Mouse (Mus musculus) ES-Bruce4 (cell line): ENCODE data around the gene Bsn. TPM values are rescaled to one million over a fixed set of nuclear protein-coding genes. Genes with fewer than 3 reads are reported as not detected.

ENCODE experiments used
- H3K27ac ChIP-seq: 2 replicates; pipeline ENCODE4 v1.5.1; 2012; ENCODE audit warnings: low read length, inconsistent platforms; ENCODE audit not compliant: insufficient read depth
- H3K27me3 ChIP-seq: 2 replicates; pipeline ENCODE4 v1.6.1; 2012; ENCODE audit warnings: mild to moderate bottlenecking, low read length, inconsistent platforms; ENCODE audit not compliant: control insufficient read depth, poor library complexity, insufficient read depth, severe bottlenecking
- H3K36me3 ChIP-seq: 2 replicates; pipeline ENCODE4 v1.6.1; 2012; ENCODE audit warnings: inconsistent platforms, mild to moderate bottlenecking, low read length, moderate library complexity; ENCODE audit not compliant: control insufficient read depth, poor library complexity, insufficient read depth, severe bottlenecking
- H3K4me1 ChIP-seq: one replicate; pipeline ENCODE4 v1.8.1; 2011; ENCODE audit warnings: low read length; ENCODE audit not compliant: control insufficient read depth, insufficient read depth
- H3K4me3 ChIP-seq: 2 replicates; pipeline ENCODE4 v1.5.1; 2011; ENCODE audit warnings: low read depth, mild to moderate bottlenecking, low read length
- H3K9ac ChIP-seq: 2 replicates; pipeline ENCODE4 v1.6.1; 2012; ENCODE audit warnings: low read depth, mild to moderate bottlenecking, inconsistent platforms; ENCODE audit not compliant: poor library complexity, severe bottlenecking
- H3K9me3 ChIP-seq: replicated peaks from 2 replicates; pipeline ENCODE4 v1.6.1; 2012; ENCODE audit warnings: mild to moderate bottlenecking, low read length, inconsistent platforms; ENCODE audit not compliant: control insufficient read depth, poor library complexity, insufficient read depth, severe bottlenecking
- CTCF ChIP-seq: IDR thresholded peaks from one replicate; pipeline ENCODE4 v1.8.1; 2011; ENCODE audit warnings: low read depth, low read length
- EP300 ChIP-seq: IDR thresholded peaks from 2 replicates; pipeline ENCODE4 v1.6.1; 2011; ENCODE audit warnings: low read depth, low read length; ENCODE audit not compliant: insufficient read depth
- POLR2A ChIP-seq: IDR thresholded peaks from one replicate; pipeline ENCODE4 v1.8.1; 2011; ENCODE audit warnings: low read length; ENCODE audit not compliant: insufficient read depth
- polyA plus RNA-seq: library from polyadenylated mRNA; stranded (reverse); fragments of >200 nt; gene quantifications from 2 replicates; pipeline ENCODE4 v1.2.4, GENCODE M21; 2011; ENCODE audit warnings: low read depth; ENCODE audit not compliant: missing spikeins, insufficient read depth, insufficient read length

Gene Bsn
- polyA plus RNA-seq, 1 experiment: 0.43 TPM

DNA sequence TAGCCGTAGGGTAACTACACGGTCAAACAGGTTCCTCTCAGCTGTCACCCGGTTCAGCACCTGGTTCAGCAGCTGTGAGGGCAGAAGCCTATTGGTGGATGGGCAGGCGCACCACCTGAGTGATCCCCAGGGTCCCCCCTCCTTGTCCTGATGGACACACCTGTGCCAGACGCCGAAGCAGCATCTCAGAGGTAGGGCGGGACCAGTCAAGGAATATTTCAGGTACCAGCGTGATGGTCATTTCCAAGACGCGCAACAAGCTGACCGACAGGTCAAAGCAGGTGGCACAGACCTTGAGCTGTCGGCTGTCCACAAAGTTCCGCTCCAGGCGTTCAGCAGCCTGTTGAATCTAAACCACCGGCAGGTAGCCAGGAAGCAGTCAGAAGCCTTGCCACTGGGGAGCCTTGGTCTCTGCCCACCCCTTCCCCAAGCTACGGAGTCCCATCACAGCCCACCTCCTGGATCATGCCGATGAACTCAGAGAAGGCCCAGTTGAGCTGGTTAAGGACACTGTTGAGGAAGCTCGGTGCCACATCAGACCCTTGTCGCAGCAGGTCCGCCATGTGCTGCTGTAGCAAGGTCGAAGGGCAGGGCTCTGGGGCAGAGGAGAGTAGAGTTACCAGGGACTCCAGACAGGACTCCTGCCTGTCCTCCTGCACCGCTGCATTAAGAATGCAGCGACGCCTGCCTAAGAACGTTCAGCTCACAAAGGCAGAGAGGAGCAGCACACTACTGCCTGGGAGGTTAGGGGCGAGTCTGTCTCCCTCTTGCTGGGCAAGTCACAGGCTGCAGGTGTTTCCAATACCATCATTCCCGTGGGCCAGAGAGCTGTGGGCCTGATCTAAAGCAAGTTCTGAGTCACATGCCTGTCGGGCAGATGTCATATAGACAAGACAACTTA is 133.6 kb downstream of the Bsn start:
- Histone ChIP-seq H3K27me3 (no peaks in the 10 kb centered on the region), H3K36me3 (0 out of 2 replicates have a peak, but pooled peaks cover under 1% of the 10 kb centered on the region), H3K4me1 (no peaks in the 10 kb centered on the region), H3K4me3 (0 out of 2 replicates have a peak overlapping the region, but pooled peaks have one; percentile 9), H3K27ac (no peak overlapping the region), H3K9ac (no peak overlapping the region), H3K9me3 (no peaks in the 10 kb centered on the region)
- no peak for TF ChIP-seq CTCF

DNA sequence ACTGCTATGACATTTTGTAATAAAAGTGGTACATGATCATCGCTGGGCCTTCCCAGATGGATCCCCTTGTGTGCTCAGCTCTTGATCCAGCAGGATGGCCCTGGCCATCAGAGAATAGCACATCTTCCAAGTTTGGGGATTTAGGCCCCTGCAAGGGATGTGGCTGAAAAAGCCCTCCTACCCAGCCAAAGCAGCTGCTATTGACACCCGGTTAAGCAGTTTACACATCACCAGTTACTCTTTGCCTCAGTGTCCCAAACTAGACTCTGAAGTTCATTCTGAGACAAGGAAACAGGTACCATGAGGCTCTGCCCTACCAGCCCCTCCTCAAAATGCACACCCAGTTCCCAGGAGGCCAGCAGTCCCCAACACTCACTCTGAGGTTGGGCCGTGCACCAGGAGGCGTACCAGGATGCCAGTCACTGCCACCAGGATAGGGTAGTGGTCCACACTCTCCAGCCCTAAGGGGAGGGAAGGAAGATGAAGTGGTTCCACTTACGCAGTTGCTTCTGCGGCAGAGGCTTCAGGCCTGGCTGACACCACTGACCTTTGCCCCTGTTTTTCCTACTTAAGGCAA is 134.4 kb downstream of the Bsn start:
- 0 out of 2 replicates have a peak, but pooled peaks cover 3% of the 10 kb centered on the region for H3K36me3 ChIP-seq
- H3K4me3 ChIP-seq: no peak overlapping the region
- H3K9me3 ChIP-seq: no peaks in the 10 kb centered on the region
- no peaks in the 10 kb centered on the region for H3K27me3 ChIP-seq
- no peak overlapping the region for H3K27ac ChIP-seq
- no peak for TF ChIP-seq POLR2A
- TF ChIP-seq EP300: no peak
- TF ChIP-seq CTCF: no peak
- no peak overlapping the region for H3K9ac ChIP-seq
- no peaks in the 10 kb centered on the region for H3K4me1 ChIP-seq

DNA sequence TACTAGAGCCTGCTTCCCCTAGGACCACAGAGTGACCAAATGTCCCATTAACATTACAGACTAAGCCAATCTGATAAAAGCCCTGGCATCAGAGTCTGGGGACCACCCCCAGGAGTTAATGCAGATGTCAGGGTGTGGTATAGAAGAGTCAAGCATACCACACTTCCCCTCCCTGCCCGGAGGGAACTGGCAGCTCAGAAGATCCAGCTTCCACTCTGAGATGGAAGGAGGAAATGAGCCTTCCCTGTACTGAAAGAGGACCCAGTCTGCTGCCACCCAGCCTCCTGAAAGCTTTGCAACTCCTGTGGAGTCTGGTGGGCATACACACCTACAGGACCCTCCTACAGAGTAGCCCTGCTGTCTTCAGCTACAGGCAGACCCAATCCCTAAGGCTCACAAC is 135.1 kb downstream of the Bsn start:
- Histone ChIP-seq H3K9ac (no peak overlapping the region), H3K4me3 (no peak overlapping the region), H3K9me3 (no peaks in the 10 kb centered on the region), H3K27ac (no peak overlapping the region), H3K27me3 (no peaks in the 10 kb centered on the region), H3K4me1 (no peaks in the 10 kb centered on the region), H3K36me3 (0 out of 2 replicates have a peak, but pooled peaks cover 3% of the 10 kb centered on the region)
- TF ChIP-seq CTCF (no peak), EP300 (no peak), POLR2A (no peak)

DNA sequence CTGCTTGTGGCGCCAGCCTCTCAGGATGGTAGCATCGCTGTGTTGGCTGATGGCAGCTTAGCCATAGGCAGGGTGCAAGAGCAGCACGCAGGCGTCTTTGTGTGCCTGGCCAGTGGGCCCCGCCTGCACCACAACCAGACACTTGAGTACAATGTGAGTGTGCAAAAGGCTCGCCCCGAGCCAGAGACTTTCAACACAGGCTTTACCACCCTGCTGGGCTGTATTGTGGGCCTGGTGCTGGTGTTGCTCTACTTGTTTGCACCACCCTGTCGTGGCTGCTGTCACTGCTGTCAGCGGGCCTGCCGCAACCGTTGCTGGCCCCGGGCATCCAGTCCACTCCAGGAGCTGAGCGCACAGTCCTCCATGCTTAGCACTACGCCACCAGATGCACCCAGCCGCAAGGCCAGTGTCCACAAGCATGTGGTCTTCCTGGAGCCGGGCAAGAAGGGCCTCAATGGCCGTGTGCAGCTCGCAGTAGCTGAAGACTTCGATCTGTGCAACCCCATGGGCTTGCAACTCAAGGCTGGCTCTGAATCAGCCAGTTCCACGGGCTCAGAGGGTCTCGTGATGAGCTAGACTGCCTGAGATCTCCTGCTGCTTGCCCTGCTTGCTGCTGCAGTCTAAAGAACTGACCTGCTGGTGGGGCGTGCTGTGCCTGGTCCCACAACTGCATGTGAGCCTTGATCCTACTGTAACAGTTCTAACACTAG is 135.7 kb downstream of the Bsn start:
- Histone ChIP-seq H3K27ac (no peak overlapping the region), H3K4me3 (peak overlapping the region; percentile 15), H3K4me1 (no peaks in the 10 kb centered on the region), H3K9me3 (no peaks in the 10 kb centered on the region), H3K27me3 (no peaks in the 10 kb centered on the region), H3K9ac (0 out of 2 replicates have a peak overlapping the region, but pooled peaks have one; percentile 6), H3K36me3 (0 out of 2 replicates have a peak, but pooled peaks cover 3% of the 10 kb centered on the region)
- TF ChIP-seq EP300 (no peak), POLR2A (no peak), CTCF (no peak)

DNA sequence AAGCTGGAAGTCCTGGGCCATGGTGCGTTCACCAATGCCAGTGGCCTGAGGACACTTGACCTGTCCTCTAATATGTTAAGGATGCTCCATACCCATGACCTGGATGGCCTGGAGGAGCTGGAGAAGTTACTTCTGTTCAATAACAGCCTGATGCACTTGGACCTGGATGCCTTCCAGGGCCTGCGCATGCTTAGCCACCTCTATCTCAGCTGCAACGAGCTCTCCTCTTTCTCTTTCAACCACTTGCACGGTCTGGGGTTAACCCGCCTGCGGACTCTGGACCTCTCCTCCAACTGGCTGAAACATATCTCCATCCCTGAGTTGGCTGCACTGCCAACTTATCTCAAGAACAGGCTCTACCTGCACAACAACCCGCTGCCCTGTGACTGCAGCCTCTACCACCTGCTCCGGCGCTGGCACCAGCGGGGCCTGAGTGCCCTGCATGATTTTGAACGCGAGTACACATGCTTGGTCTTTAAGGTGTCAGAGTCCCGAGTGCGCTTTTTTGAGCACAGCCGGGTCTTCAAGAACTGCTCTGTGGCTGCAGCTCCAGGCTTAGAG is 136.4 kb downstream of the Bsn start:
- Histone ChIP-seq H3K9me3 (no peaks in the 10 kb centered on the region), H3K27me3 (no peaks in the 10 kb centered on the region), H3K36me3 (0 out of 2 replicates have a peak, but pooled peaks cover 3% of the 10 kb centered on the region), H3K27ac (no peak overlapping the region), H3K4me1 (no peaks in the 10 kb centered on the region), H3K9ac (0 out of 2 replicates have a peak overlapping the region, but pooled peaks have one; percentile 6), H3K4me3 (peak overlapping the region; percentile 15)
- TF ChIP-seq CTCF (no peak), POLR2A (no peak), EP300 (no peak)
